Mouse (Mus musculus) Patski (cell line): Measurements from ENCODE around the gene Gusb. TPM values are rescaled to one million over a fixed set of nuclear protein-coding genes. Genes with fewer than 3 reads are reported as not detected.
A peak's percentile ranks its signal among the peaks of the same experiment; 100 is the strongest.

Experiments used
- ATAC-seq: fragments of 100-300 bp; one replicate; pipeline ENCODE4 v1.8.0; 2021
- CTCF ChIA-PET: fragments of 350-600 bp; sonication (Branson Sonifier 250); formaldehyde crosslinking; loops from one replicate; lab custom pipeline; 2022; ENCODE audit warnings: inconsistent platforms; lab: Charles Lee
- POLR2A ChIA-PET: fragments of 350-600 bp; sonication (Branson Sonifier 250); formaldehyde crosslinking; loops from one replicate; lab custom pipeline; 2022; ENCODE audit warnings: antibody characterized with exemption, inconsistent platforms; lab: Charles Lee
- DNase-seq: peaks from one replicate; pipeline ENCODE4 v3.0.0-alpha.2; 2011; ENCODE audit warnings: low read depth, low spot score
- H3K27me3 ChIP-seq: fragments of 371-371 bp; one replicate; pipeline ENCODE4 v1.5.1; 2021
- CTCF ChIP-seq: fragments of 100-300 bp; IDR thresholded peaks from one replicate; pipeline ENCODE4 v1.5.1; 2021
- in situ Hi-C: fragments of 300-500 bp; cut with MboI; formaldehyde crosslinking; loops from 3 replicates; pipeline ENCODE4 v1.11.1; 2018; ENCODE audit warnings: low pct_unique_long_range_greater_than_20kb, mixed read lengths
- polyA plus RNA-seq: library from polyadenylated mRNA; unstranded; gene quantifications from one replicate; pipeline ENCODE4 v1.2.3, GENCODE M21; 2021

The Gusb gene
- polyA plus RNA-seq, 1 experiment from 2014 or later = 63.8 TPM

- POLR2A ChIA-PET = interaction anchor here (1.1 kb wide), 1 partner anchor 28 kb away, joined by 3 read pairs; no protein-coding TSS in a partner anchor
These were observed 24.3 kb upstream of the Gusb start for GRCm38 (mm10) chr5:130027134-130027533.

DNA sequence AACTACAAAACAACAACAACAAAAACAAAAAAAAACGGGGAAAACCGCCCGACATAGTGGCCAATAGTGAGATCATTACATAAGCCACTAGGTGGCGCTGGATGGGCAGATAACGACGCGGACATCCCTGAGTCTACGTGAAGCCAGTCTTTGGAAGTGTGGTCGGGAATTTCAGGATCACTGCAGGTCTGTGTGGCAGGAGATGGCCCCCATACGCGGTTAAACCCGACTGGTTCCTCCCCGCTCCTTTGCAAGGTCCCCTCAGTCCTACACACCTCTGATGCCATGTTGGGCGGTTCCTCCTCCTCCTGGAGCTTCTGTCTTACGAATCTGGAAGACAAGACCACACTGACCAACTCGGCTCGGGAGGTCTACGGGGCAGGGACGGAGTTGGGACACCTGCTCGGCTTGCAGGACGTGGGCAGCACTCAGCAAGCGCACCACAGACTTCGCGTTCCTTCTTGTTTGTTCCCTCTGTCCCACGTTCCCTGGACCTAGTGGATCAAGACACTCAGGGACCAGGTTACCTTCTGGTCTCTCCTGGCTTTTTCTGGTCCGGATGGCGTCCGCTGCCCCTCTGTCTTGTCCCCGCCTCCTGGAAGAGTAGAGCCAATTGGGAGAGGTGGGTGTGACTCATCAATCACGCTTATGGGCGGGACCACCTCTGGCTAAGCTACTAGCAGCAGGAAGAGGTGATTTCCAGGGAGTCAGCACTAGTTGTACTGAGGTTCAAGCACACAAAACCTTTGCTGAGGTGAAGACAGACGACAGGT, 21.1 kb upstream of the Gusb start:
- CTCF ChIA-PET = interaction anchor here (0.6 to 4.6 kb wide), 8 partner anchors 10 to 28 kb away, joined by 3 to 28 read pairs (median 6); no protein-coding TSS in a partner anchor
- POLR2A ChIA-PET = interaction anchor here (0.6 to 1.2 kb wide), 2 partner anchors 9 to 94 kb away, joined by 3 to 4 read pairs; no protein-coding TSS in a partner anchor
- peak; percentile 83 for TF ChIP-seq CTCF
- peak; percentile 74 for DNase-seq
- ATAC-seq = peak; percentile 94
- in situ Hi-C loops = no loop called here
- no peaks in the 10 kb centered on the region for H3K27me3 ChIP-seq

More at GRCm38 (mm10) chr5:130027134-130027533, 24.3 kb upstream of the Gusb start:
- no peak for TF ChIP-seq CTCF
- CTCF ChIA-PET = interaction anchor here (1.3 kb wide), 1 partner anchor 11 kb away, joined by 5 read pairs; no protein-coding TSS in a partner anchor
- in situ Hi-C loops = no loop called here
- DNase-seq = no peak
- no peaks in the 10 kb centered on the region for H3K27me3 ChIP-seq
- ATAC-seq = no peak

GRCm38 (mm10) chr5:130023067-130023766, 20.4 kb upstream of the Gusb start:
- ATAC-seq (no peak), DNase-seq (no peak)
- no peak for TF ChIP-seq CTCF
- ChIA-PET CTCF (interaction anchor here (1.1 to 4.6 kb wide), 11 partner anchors 8 to 28 kb away, joined by 3 to 28 read pairs (median 6); no protein-coding TSS in a partner anchor), POLR2A (interaction anchor here (0.6 to 1.2 kb wide), 2 partner anchors 8 to 115 kb away, joined by 3 to 4 read pairs; no protein-coding TSS in a partner anchor)
- H3K27me3 ChIP-seq = no peaks in the 10 kb centered on the region
- in situ Hi-C loops = no loop called here

DNA sequence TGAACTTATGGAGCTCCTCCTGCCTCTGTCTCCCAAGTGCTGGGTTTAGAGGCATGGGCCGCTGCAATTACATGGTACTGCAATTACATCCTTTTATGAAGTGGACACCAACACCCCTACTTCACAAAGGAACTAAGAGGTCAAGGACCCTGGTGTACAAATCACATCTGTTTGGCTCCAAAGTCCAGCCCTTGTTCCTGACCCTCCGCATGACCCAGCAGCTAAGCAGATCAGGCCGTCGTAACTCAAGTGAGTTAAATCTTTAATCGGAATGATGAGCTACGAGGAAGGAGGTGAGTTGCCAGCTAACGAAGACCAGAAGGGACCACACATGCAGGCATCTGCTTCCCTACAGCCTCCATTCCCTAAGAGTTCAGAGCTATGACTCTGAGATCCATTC, 19.5 kb upstream of the Gusb start:
- ChIA-PET CTCF (interaction anchor here (1.1 to 4.6 kb wide), 11 partner anchors 9 to 88 kb away, joined by 3 to 28 read pairs (median 6); no protein-coding TSS in a partner anchor), POLR2A (interaction anchor here (0.6 to 1.3 kb wide), 4 partner anchors 9 to 59 kb away, joined by 3 to 5 read pairs (median 3); partner anchors contain the start of gene Gusb)
- no peak for TF ChIP-seq CTCF
- in situ Hi-C loops = no loop called here
- DNase-seq (no peak), ATAC-seq (no peak)
- no peaks in the 10 kb centered on the region for H3K27me3 ChIP-seq

DNA sequence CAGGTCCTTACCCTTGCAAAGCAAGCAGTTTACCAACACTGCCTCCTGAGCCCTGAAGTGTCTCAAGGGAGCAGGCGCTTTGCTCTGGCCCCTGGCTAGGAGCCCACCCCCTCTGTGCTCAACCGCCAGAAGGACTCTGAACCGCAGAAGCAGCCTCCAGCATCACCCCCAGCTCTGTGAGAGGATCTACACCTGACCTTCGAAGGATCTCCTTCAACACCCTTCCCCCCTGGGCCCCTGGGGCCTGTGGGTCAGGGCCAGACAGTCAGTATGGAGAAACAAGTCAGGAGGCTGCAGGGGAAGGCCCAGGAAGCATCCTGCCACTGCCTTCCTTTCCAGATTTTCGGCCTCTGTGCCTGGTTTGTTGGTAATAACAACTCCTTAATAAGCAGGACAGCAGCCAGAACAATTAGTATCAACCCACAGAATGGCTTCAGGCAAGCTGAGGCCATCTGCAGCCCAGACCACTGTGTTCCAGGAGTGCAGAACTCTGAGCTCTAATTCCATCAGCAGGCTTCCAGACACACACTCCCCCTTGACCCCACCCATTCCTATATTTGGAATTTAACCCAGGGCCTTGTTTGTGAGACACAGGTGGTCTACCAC, 18.6 kb upstream of the Gusb start:
- DNase-seq = no peak
- ChIA-PET POLR2A (interaction anchor here (0.6 to 1.3 kb wide), 4 partner anchors 8 to 151 kb away, joined by 3 to 5 read pairs (median 3); partner anchors contain the start of gene Gusb), CTCF (interaction anchor here (1.4 to 4.6 kb wide), 9 partner anchors 10 to 87 kb away, joined by 3 to 28 read pairs (median 6); no protein-coding TSS in a partner anchor)
- H3K27me3 ChIP-seq = no peaks in the 10 kb centered on the region
- TF ChIP-seq CTCF = no peak
- in situ Hi-C loops = no loop called here
- ATAC-seq = no peak

GRCm38 (mm10) chr5:130019461-130019860, 16.6 kb upstream of the Gusb start:
- ATAC-seq (no peak), DNase-seq (no peak)
- no peaks in the 10 kb centered on the region for H3K27me3 ChIP-seq
- no peak for TF ChIP-seq CTCF
- in situ Hi-C loops = no loop called here
- ChIA-PET POLR2A (no interaction called here), CTCF (interaction anchor here (1.2 kb wide), 1 partner anchor 10 kb away, joined by 3 read pairs; no protein-coding TSS in a partner anchor)

- ATAC-seq = no peak
- ChIA-PET POLR2A (interaction anchor here (1.4 kb wide), 1 partner anchor 9 kb away, joined by 4 read pairs; no protein-coding TSS in a partner anchor), CTCF (interaction anchor here (1.2 to 2.8 kb wide), 2 partner anchors 17 to 122 kb away, joined by 3 to 8 read pairs; no protein-coding TSS in a partner anchor)
- in situ Hi-C loops = no loop called here
- no peak for TF ChIP-seq CTCF
- no peak for DNase-seq
- H3K27me3 ChIP-seq = no peaks in the 10 kb centered on the region
These were observed 12.3 kb upstream of the Gusb start for GRCm38 (mm10) chr5:130015104-130015503.

GRCm38 (mm10) chr5:130010961-130011360, 8.1 kb upstream of the Gusb start:
- TF ChIP-seq CTCF = peak; percentile 74
- POLR2A ChIA-PET = no interaction called here
- CTCF ChIA-PET = interaction anchor here (0.9 to 2.8 kb wide), 5 partner anchors 11 to 33 kb away, joined by 3 to 12 read pairs (median 4); no protein-coding TSS in a partner anchor
- in situ Hi-C loops = no loop called here
- H3K27me3 ChIP-seq = no peaks in the 10 kb centered on the region
- DNase-seq = no peak
- ATAC-seq = no peak

- POLR2A ChIA-PET = no interaction called here
- no peak for TF ChIP-seq CTCF
- H3K27me3 ChIP-seq = no peaks in the 10 kb centered on the region
- ATAC-seq (no peak), DNase-seq (no peak)
- CTCF ChIA-PET = interaction anchor here (1.1 to 3.7 kb wide), 5 partner anchors 10 to 33 kb away, joined by 3 to 28 read pairs (median 4); no protein-coding TSS in a partner anchor
- in situ Hi-C loops = no loop called here
These were observed 6.9 kb upstream of the Gusb start for GRCm38 (mm10) chr5:130009784-130010183.
